Mouse (Mus musculus): ENCODE data around the gene Clec4e.

GRCm38 (mm10) chr6:123260868-123261267 lies 28.8 kb downstream of the Clec4e start:
- TF ChIP-seq CTCF (IDR thresholded peaks at IDR 0.05; ENCODE audit: low read depth, low read length) = no peak
- no peak for TF ChIP-seq GATA1 (IDR thresholded peaks at IDR 0.05; ENCODE audit: borderline replicate concordance, low read length)
- no peak for TF ChIP-seq POLR2AphosphoS5 (IDR thresholded peaks at IDR 0.05; ENCODE audit: insufficient replicate concordance, low read depth, low read length)

Data from G1E (cell line).